Mouse (Mus musculus) ES-CJ7 (cell line): ENCODE results near the gene Nap1l1.
A peak's percentile ranks its signal among the peaks of the same experiment; 100 is the strongest.
"Not testable (repeated sequence)": the region's sequence is repeated elsewhere in the genome, so short reads cannot be mapped to it uniquely, and the experiment has no call there.

Experiments used
- DNase-seq: peaks from one replicate; pipeline ENCODE4 v3.0.0; 2011; ENCODE audit warnings: low read depth, low spot score

Nap1l1 gene

GRCm38 (mm10) chr10:111479599-111479998 lies 6.6 kb downstream of the Nap1l1 start:
- peak; percentile 37 for DNase-seq

GRCm38 (mm10) chr10:111482654-111483053 lies 9.6 kb downstream of the Nap1l1 start:
- no peak for DNase-seq

DNA sequence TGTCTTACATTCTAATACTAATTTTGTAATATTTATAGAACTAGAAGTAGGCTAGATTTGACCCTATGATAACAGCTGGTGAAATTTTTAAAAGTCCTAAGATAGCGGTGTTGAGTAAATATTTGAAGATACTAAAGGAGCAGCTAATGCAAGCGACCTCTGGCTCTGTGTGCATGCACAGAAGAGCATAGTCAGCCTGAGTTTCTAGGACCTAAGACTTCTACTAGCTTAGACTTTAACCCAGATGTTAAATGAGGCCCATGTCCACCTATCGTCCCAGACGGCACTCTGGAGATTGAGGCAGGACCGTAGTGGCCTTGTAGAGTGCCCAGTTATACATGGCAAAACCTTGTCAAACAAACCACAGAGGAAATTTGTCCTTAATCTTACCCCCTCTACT lies 11.1 kb downstream of the Nap1l1 start:
- no peak for DNase-seq

- DNase-seq, result peak; percentile 42
Measured at GRCm38 (mm10) chr10:111488793-111489192, 15.8 kb downstream of the Nap1l1 start.

GRCm38 (mm10) chr10:111490079-111490478 lies 17.1 kb downstream of the Nap1l1 start:
- not testable (repeated sequence) for DNase-seq

GRCm38 (mm10) chr10:111495888-111496287 lies 22.9 kb downstream of the Nap1l1 start:
- no peak for DNase-seq

GRCm38 (mm10) chr10:111499892-111500291 lies 26.9 kb downstream of the Nap1l1 start:
- DNase-seq, result no peak

DNA sequence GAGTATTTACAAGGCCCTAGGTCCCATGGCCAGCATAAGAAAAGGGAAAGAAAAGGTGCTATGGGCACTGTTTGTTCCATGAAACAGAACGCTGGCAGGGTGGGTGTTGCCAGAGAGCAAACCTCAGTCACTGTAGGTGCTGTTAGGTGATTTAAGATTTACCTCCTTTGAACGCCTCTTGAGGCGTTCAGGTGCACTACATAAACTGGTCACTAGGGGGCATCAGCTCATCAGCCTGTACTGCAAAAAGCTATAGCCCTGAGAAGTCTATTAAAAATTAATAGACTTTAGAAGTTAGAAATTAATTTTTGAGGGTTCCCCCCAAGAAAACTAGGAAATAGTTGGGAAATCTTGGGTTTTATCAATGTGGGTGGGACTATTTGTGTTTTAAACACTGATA lies 30.0 kb downstream of the Nap1l1 start:
- DNase-seq, result peak; percentile 84

GRCm38 (mm10) chr10:111503716-111504115 lies 30.7 kb downstream of the Nap1l1 start:
- DNase-seq, result no peak

DNA sequence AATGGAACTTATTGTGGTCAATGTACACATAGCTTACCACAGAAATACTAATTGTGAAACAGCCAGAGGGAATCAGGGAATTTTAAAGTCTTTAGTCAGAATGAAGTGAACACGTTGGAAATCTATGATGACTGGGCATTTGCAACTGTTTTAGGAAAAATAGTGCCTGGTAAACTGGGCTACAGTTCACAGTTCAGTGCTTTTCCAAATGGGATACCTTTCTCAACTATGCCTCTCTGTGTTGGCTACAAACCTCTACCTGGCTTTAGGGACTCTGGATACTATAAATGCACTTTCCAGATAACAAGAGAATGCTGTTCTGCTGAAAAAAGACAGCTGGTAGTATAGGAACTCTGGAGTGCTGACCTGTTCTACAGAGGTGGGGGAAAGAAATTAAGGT lies 31.6 kb downstream of the Nap1l1 start:
- no peak for DNase-seq

DNA sequence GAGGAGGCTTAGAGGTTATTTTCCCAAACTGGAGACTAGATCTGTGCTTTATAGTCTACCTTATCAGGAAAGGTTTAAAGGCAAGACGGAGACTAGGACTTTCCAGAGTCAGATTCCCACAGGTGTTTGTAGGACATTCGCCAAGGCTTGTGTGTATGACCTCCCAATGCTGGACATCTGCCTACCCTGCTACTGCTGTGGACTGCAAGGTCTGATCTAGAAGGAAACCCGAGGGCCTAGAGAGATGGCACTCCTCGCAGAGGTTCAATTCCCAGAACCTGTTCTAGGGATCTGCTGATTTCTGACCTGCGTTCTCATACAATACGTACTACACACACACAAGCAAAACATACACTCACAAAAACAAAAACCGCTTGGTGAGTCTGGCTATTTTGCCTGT lies 32.4 kb downstream of the Nap1l1 start:
- no peak for DNase-seq

DNA sequence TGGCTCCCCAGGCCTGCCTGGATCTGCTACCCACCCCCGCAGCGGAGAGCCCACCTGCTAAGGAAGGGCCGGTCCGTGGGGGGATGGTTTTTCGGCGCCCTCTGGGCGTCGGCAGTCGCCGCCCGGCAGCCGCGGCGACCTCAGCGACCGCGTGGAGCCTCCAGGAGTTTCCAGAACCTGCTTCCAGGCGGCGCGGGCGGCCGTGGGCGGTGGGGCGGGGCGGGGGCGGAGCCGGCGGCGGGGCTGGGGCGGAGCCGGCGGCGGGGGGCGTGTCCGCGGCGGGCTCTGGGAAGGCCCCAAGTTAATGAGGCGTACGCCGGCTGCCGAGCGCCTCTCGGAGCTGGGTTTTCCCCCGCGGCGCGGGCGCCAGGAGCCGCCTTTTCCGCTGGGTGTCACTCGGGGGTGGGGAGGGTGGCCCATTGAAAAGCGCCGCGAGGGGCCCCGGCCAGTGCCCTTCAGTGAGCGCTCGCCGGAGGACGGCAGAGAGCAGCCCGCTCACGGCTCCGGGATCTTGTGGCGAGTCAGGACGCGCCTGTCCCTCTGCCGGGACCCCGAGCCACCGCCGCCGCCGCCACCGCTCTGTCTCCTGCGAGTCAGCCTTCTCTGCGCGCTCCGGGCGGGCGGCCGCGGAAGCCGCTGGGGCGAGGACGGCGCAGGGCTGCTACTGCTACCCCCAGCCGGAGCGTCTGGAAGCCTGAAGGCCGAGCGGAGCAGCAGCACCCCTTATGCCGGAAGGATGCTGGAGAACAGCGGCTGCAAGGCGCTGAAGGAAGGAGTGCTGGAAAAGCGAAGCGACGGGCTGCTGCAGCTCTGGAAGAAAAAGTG lies 33.3 kb downstream of the Nap1l1 start, which contains the start of gene Phlda1:
Gene Phlda1, plus strand, starts transcription at position 186 of the 825 bp plus-strand sequence.
- peak; percentile 56 for DNase-seq

- peak; percentile 41 for DNase-seq
Measured at GRCm38 (mm10) chr10:111506926-111507459, 34.0 kb downstream of the Nap1l1 start.

DNA sequence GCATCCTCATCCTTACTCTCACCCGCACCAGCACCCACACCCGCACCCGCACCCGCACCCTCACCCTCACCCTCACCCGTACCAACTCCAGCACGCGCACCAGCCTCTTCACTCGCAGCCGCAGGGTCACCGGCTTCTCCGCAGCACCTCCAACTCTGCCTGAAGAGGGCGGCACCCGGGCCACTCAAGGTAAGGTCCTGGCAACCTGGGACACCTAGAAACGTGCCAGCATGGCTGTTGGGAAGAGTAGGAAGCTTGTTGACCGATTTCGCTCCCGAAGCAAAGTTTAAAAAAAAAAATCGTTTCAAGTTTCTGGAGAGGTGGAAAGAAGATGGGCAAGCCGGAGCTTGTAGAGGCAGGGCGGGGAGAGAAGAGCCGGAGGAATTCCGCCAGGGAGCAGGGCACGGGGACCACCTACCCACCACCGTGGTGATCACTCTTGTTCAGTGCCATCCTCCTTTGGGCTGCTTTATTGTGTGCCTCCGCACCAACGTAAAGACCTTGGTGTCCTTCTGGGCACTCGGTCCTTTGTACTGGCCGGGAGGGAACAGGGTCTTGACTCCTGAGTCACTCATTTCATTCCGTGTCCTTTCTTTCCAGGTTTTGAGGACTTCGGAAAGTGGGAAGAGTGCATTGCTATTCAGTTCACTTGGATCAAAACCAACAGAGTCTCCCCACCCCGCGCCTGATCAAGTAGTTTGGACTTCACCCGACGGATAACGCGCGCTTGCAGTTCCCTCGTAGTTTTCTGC lies 34.6 kb downstream of the Nap1l1 start:
- DNase-seq, result peak; percentile 70

DNA sequence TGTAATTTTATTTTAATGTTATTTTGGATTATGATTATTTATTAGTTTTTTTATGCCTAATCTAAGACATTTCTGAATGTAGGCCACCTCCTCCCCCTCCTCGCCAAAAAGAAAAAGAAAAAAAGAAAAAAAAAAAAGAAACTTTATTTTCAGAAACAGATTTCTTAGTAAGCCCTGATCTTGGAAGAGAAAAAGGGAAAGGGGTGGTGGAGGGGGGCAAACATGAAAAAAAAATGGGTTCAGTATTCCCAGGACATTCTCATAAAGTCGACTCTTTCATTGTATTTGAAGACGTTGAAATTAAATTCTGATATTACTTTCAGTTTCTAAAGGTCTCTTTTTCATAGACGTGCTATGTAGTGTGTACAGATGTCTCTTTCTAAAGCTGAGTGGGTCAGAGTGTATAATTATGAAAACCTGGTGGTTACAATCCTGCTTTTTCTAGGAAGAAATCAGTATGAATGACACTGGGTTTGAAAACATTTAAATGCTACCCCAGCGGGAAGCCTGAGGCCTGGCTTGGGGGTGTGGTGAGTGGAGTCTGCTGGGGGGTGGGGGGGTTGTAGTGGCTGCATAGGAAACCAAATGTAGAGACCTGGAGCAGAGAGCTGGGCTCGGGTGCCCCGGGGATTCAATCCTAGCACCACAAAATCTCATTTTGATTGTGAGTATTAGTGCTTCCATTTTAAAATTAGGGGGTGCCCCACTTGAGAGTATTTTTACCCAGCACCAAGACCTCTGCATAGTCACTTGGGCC lies 35.5 kb downstream of the Nap1l1 start:
- DNase-seq, result peak; percentile 43

GRCm38 (mm10) chr10:111509103-111509784 lies 36.2 kb downstream of the Nap1l1 start:
- DNase-seq, result no peak

- DNase-seq, result no peak
Measured at GRCm38 (mm10) chr10:111509981-111510380, 37.0 kb downstream of the Nap1l1 start.

GRCm38 (mm10) chr10:111510798-111511197 lies 37.8 kb downstream of the Nap1l1 start:
- no peak for DNase-seq

DNA sequence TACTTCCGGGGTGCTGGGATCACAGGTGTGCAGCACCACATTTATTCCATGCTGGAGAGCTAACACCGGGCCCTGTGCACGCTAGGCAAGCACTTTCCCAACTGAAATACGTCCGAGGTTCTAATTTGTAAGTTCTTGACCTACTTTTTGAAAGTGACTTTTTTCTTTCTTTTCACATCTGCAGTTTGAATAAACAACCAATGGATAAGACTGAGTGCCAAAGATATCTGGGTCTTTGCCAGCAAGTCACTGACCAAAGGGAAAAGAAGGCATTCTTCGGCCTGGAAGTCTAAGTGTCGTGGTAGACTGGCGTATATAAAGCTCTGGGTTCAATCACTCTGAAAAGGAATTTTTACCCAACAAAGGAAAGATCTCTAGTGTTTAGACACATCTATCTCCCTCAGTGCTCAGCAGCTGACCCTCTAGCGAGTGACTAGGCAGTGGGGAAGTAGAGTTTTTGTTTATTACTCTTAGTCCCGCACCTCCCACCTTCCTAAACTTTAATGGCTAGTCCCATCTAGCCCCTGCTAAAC lies 39.1 kb downstream of the Nap1l1 start:
- DNase-seq, result no peak

DNA sequence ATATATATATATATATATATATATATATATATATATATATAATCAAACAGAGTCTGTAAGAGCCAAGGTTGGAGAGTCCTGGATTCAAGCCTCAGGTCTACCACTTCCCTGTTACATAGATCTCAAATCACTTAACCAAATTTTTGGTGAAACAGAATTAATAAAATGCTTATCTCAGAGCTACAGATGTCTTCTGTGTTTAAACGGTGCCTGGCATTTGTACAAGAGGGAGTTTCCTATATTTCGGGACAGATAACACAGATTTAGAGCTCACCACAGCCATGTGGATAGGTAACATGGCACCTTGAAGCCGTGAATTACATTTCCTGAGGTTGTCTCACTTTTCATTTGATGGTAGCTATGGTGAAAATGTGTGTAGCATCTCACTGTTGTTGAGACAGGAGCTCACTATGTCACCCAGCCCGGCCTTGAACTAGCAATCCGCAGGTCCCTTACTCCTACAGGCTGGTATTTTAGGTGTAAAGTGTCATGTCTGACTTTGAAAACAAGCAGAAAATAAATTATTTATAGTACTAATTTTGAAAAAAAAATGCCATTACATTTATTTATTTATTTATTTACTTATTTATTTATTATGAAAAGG lies 41.4 kb downstream of the Nap1l1 start:
- no peak for DNase-seq
